Mouse (Mus musculus): ENCODE results near the gene Dcaf6. TPM values are rescaled to one million over a fixed set of nuclear protein-coding genes. Genes with fewer than 3 reads are reported as not detected.

Dcaf6 gene
- polyA plus RNA-seq, 1 experiment from 2014 or later, result 14.3 TPM

- no peaks in the 10 kb centered on the region for H3K9me3 ChIP-seq (ENCODE audit: control insufficient read depth, low read length)
- H3K9ac ChIP-seq (ENCODE audit: low read length), result no peak overlapping the region
- H3K4me1 ChIP-seq (replicated peaks; ENCODE audit: control insufficient read depth, insufficient read depth, low read length), result no peaks in the 10 kb centered on the region; the same call in 1 of the 2 replicates
- peaks cover 29% of the 10 kb centered on the region for H3K36me3 ChIP-seq (ENCODE audit: control insufficient read depth, insufficient read depth, low read length)
- H3K4me3 ChIP-seq (ENCODE audit: low read depth, low read length), result no peak overlapping the region
- 75% methylated on average over 7 of the region's 7 CpGs for WGBS
- DNase-seq (ENCODE audit: low spot score) (no peak), ATAC-seq (replicated peaks; ENCODE audit: low FRiP score, low TSS enrichment, low read depth) (no peak)
- H3K27me3 ChIP-seq (replicated peaks; ENCODE audit: control insufficient read depth, insufficient read depth, low read length), result no peaks in the 10 kb centered on the region
- H3K27ac ChIP-seq (ENCODE audit: low read depth), result no peak overlapping the region
- no peak overlapping the region for H3K4me2 ChIP-seq (ENCODE audit: low read length)
Observed at GRCm38 (mm10) chr1:165322934-165323333, 137.3 kb downstream of the Dcaf6 start.

DNA sequence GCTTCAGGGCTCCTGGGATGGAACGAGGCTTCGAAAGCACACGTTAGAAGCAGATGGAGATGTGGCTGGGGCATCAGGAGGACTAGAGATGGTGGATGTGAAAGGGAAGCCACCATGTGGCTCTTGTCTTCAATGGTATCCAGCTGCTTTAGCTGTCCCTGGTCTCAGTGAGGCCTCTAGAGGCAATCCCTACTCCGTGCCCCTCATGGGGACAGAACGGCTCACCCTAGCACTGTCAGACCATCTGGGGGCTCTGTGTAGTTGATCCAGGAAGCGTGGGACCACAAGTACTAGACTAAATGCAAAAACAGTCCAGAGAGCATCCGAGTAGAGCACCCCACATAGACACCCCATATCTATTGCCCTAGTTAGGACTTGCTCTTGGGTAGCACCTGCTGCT lies 138.4 kb downstream of the Dcaf6 start:
- Histone ChIP-seq H3K27ac (ENCODE audit: low read depth) (no peak overlapping the region), H3K36me3 (ENCODE audit: control insufficient read depth, insufficient read depth, low read length) (peaks cover 33% of the 10 kb centered on the region), H3K4me2 (ENCODE audit: low read length) (no peak overlapping the region), H3K27me3 (replicated peaks; ENCODE audit: control insufficient read depth, insufficient read depth, low read length) (no peaks in the 10 kb centered on the region), H3K4me3 (ENCODE audit: low read depth, low read length) (no peak overlapping the region), H3K9me3 (ENCODE audit: control insufficient read depth, low read length) (no peaks in the 10 kb centered on the region), H3K4me1 (replicated peaks; ENCODE audit: control insufficient read depth, insufficient read depth, low read length) (no peaks in the 10 kb centered on the region; the same call in 1 of the 2 replicates), H3K9ac (ENCODE audit: low read length) (no peak overlapping the region)
- 72% methylated on average over 7 of the region's 7 CpGs for WGBS
- DNase-seq (ENCODE audit: low spot score) (no peak), ATAC-seq (replicated peaks; ENCODE audit: low FRiP score, low TSS enrichment, low read depth) (no peak)

- 62% methylated on average over 13 of the region's 13 CpGs for WGBS
- H3K27me3 ChIP-seq (replicated peaks; ENCODE audit: control insufficient read depth, insufficient read depth, low read length), result no peaks in the 10 kb centered on the region
Observed at GRCm38 (mm10) chr1:165321393-165321861, 138.8 kb downstream of the Dcaf6 start.

GRCm38 (mm10) chr1:165320141-165320934 lies 139.9 kb downstream of the Dcaf6 start:
- H3K27ac ChIP-seq (ENCODE audit: low read depth), result peak overlapping the region; percentile 43; the same call in 1 of the 2 replicates
- no peaks in the 10 kb centered on the region for H3K9me3 ChIP-seq (ENCODE audit: control insufficient read depth, low read length)
- H3K9ac ChIP-seq (ENCODE audit: low read length), result no peak overlapping the region
- H3K4me2 ChIP-seq (ENCODE audit: low read length), result no peak overlapping the region
- ATAC-seq (replicated peaks; ENCODE audit: low FRiP score, low TSS enrichment, low read depth), result peak; percentile 48; the same call in 1 of the 2 replicates
- no peak overlapping the region for H3K4me3 ChIP-seq (ENCODE audit: low read depth, low read length)
- no peaks in the 10 kb centered on the region for H3K27me3 ChIP-seq (replicated peaks; ENCODE audit: control insufficient read depth, insufficient read depth, low read length)
- 29% methylated on average over 10 of the region's 10 CpGs for WGBS
- H3K4me1 ChIP-seq (replicated peaks; ENCODE audit: control insufficient read depth, insufficient read depth, low read length), result no peaks in the 10 kb centered on the region; the same call in 1 of the 2 replicates
- DNase-seq (ENCODE audit: low spot score), result peak; percentile 82
- H3K36me3 ChIP-seq (ENCODE audit: control insufficient read depth, insufficient read depth, low read length), result peaks cover 27% of the 10 kb centered on the region

More at GRCm38 (mm10) chr1:165321393-165321861, 138.8 kb downstream of the Dcaf6 start:
- Histone ChIP-seq H3K27ac (ENCODE audit: low read depth) (peak overlapping the region; percentile 43; the same call in 1 of the 2 replicates), H3K36me3 (ENCODE audit: control insufficient read depth, insufficient read depth, low read length) (peaks cover 33% of the 10 kb centered on the region), H3K4me1 (replicated peaks; ENCODE audit: control insufficient read depth, insufficient read depth, low read length) (no peaks in the 10 kb centered on the region; the same call in 1 of the 2 replicates), H3K9ac (ENCODE audit: low read length) (no peak overlapping the region), H3K4me2 (ENCODE audit: low read length) (no peak overlapping the region), H3K4me3 (ENCODE audit: low read depth, low read length) (no peak overlapping the region), H3K9me3 (ENCODE audit: control insufficient read depth, low read length) (no peaks in the 10 kb centered on the region)
- DNase-seq (ENCODE audit: low spot score) (peak; percentile 65), ATAC-seq (replicated peaks; ENCODE audit: low FRiP score, low TSS enrichment, low read depth) (no peak)

- Histone ChIP-seq H3K36me3 (ENCODE audit: control insufficient read depth, insufficient read depth, low read length) (peaks cover 39% of the 10 kb centered on the region; the same call in 1 of the 2 replicates), H3K9me3 (ENCODE audit: control insufficient read depth, low read length) (no peaks in the 10 kb centered on the region), H3K4me3 (ENCODE audit: low read depth, low read length) (no peak overlapping the region), H3K27ac (ENCODE audit: low read depth) (no peak overlapping the region), H3K4me2 (ENCODE audit: low read length) (no peak overlapping the region), H3K27me3 (replicated peaks; ENCODE audit: control insufficient read depth, insufficient read depth, low read length) (no peaks in the 10 kb centered on the region), H3K4me1 (replicated peaks; ENCODE audit: control insufficient read depth, insufficient read depth, low read length) (no peaks in the 10 kb centered on the region; the same call in 1 of the 2 replicates), H3K9ac (ENCODE audit: low read length) (no peak overlapping the region)
- no peak for DNase-seq (ENCODE audit: low spot score)
- WGBS, result 53% methylated on average over 11 of the region's 11 CpGs
- no peak for ATAC-seq (replicated peaks; ENCODE audit: low FRiP score, low TSS enrichment, low read depth)
Observed at GRCm38 (mm10) chr1:165316361-165316760, 143.9 kb downstream of the Dcaf6 start.

GRCm38 (mm10) chr1:165308180-165308579 lies 152.1 kb downstream of the Dcaf6 start:
- ATAC-seq (replicated peaks; ENCODE audit: low FRiP score, low TSS enrichment, low read depth) (no peak), DNase-seq (ENCODE audit: low spot score) (no peak)
- H3K4me2 ChIP-seq (ENCODE audit: low read length), result no peak overlapping the region
- no peaks in the 10 kb centered on the region for H3K27me3 ChIP-seq (replicated peaks; ENCODE audit: control insufficient read depth, insufficient read depth, low read length)
- WGBS, result 83% methylated on average over 11 of the region's 11 CpGs
- H3K27ac ChIP-seq (ENCODE audit: low read depth), result no peak overlapping the region
- no peak overlapping the region for H3K4me3 ChIP-seq (ENCODE audit: low read depth, low read length)
- no peaks in the 10 kb centered on the region for H3K4me1 ChIP-seq (replicated peaks; ENCODE audit: control insufficient read depth, insufficient read depth, low read length)
- H3K36me3 ChIP-seq (ENCODE audit: control insufficient read depth, insufficient read depth, low read length), result peaks cover 54% of the 10 kb centered on the region
- H3K9me3 ChIP-seq (ENCODE audit: control insufficient read depth, low read length), result no peaks in the 10 kb centered on the region
- H3K9ac ChIP-seq (ENCODE audit: low read length), result no peak overlapping the region

DNA sequence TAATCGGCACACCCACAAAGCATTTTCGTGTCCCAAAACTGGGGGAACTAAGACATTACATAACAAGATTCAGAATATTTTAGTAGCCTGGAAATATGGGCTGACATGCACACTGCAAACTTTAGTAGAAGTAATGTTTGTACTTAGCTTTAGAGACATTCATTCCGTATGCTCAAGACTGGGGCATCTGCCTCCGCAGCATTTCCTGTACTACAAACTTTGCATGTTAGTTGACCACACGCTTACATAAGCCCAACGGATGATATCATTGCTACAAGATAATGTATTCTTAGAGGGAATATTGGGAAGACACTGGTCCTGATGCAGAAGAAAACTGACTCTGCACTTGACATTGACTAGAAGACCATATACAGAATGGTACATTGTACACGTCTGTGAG lies 155.9 kb downstream of the Dcaf6 start:
- 90% methylated on average over 7 of the region's 7 CpGs for WGBS
- no peak overlapping the region for H3K27ac ChIP-seq (ENCODE audit: low read depth)
- ATAC-seq (replicated peaks; ENCODE audit: low FRiP score, low TSS enrichment, low read depth), result no peak

GRCm38 (mm10) chr1:165303209-165303608 lies 157.1 kb downstream of the Dcaf6 start:
- Histone ChIP-seq H3K9me3 (ENCODE audit: control insufficient read depth, low read length) (no peaks in the 10 kb centered on the region), H3K27me3 (replicated peaks; ENCODE audit: control insufficient read depth, insufficient read depth, low read length) (no peaks in the 10 kb centered on the region), H3K9ac (ENCODE audit: low read length) (no peak overlapping the region), H3K27ac (ENCODE audit: low read depth) (no peak overlapping the region), H3K4me1 (replicated peaks; ENCODE audit: control insufficient read depth, insufficient read depth, low read length) (no peaks in the 10 kb centered on the region), H3K4me2 (ENCODE audit: low read length) (no peak overlapping the region), H3K36me3 (ENCODE audit: control insufficient read depth, insufficient read depth, low read length) (peaks cover 19% of the 10 kb centered on the region), H3K4me3 (ENCODE audit: low read depth, low read length) (no peak overlapping the region)
- WGBS, result 66% methylated on average over 6 of the region's 6 CpGs
- DNase-seq (ENCODE audit: low spot score) (no peak), ATAC-seq (replicated peaks; ENCODE audit: low FRiP score, low TSS enrichment, low read depth) (0 out of 2 replicates have a peak, but pooled peaks have one; percentile 19)

More for the DNA sequence above, 155.9 kb downstream of the Dcaf6 start:
- no peak overlapping the region for H3K4me2 ChIP-seq (ENCODE audit: low read length)
- DNase-seq (ENCODE audit: low spot score), result no peak
- H3K36me3 ChIP-seq (ENCODE audit: control insufficient read depth, insufficient read depth, low read length), result peaks cover 27% of the 10 kb centered on the region
- H3K27me3 ChIP-seq (replicated peaks; ENCODE audit: control insufficient read depth, insufficient read depth, low read length), result no peaks in the 10 kb centered on the region
- no peak overlapping the region for H3K9ac ChIP-seq (ENCODE audit: low read length)
- H3K4me1 ChIP-seq (replicated peaks; ENCODE audit: control insufficient read depth, insufficient read depth, low read length), result no peaks in the 10 kb centered on the region
- H3K9me3 ChIP-seq (ENCODE audit: control insufficient read depth, low read length), result no peaks in the 10 kb centered on the region
- H3K4me3 ChIP-seq (ENCODE audit: low read depth, low read length), result no peak overlapping the region

Measured in intestine, embryonic 14.5 days (tissue).